In the genomic region with DNA sequence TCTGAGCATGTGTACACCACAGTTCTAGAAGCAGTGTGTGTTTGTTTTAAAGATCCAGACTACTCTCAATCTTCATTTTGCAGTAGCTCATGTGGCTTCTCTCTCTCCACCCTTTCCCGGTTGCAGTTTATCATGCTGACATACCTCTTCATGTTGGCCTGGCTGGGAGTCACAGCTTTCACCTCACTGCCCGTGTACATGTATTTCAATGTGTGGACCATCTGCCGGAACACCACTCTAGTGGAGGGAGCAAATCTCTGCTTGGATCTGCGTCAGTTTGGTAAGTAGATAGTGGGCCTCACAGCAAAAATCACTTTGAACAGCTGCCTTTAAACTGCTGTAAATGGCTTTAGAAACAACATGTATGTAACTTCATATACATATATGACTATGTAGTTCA, we compare ENCODE assay signal across 17 mouse cellular contexts.
A peak's percentile ranks its signal among the peaks of the same experiment; 100 is the strongest.
DNase-seq lines count a peak whose midpoint lies in the region; TF ChIP-seq lines count a peak whose summit lies in the region.
"Had no signal": no experiment of that assay in that cellular context is flagged by ENCODE, and none has a peak within 500 bp of the region (broad histone marks: within the 10 kb centered on the region; RNA-seq: fewer than 3 reads in every experiment).

No protein-coding gene starts in this region.

- TF ChIP-seq CTCF in layer of hippocampus, adult 2 months (conservative IDR thresholded peaks at IDR 0.05): no peak

- no peak overlapping the region for H3K4me3 ChIP-seq in layer of hippocampus, adult 2 months
- H3K4me3 ChIP-seq: forebrain, embryonic 10.5 days; forebrain, embryonic 13.5 days; heart, adult 2 months; heart, embryonic 10.5 days; heart, embryonic 13.5 days; hindbrain, embryonic 12.5 days; hindbrain, embryonic 15.5 days had no signal

- H3K27ac ChIP-seq in layer of hippocampus, adult 2 months: peak overlapping the region; percentile 80
- H3K27ac ChIP-seq: forebrain, embryonic 10.5 days; forebrain, embryonic 13.5 days; heart, adult 2 months; heart, embryonic 10.5 days; heart, embryonic 13.5 days; hindbrain, embryonic 12.5 days; hindbrain, embryonic 15.5 days had no signal

- DNase-seq in cerebellum, adult 9-11 months: peak; percentile 30
- DNase-seq in cerebellum, adult 11 months: no peak
- no peak for DNase-seq in layer of hippocampus, adult 2 months (ENCODE audit: low spot score in 2 of 2)
- no peak for DNase-seq in layer of hippocampus, postnatal 36 days
- DNase-seq in brain, adult 2 months (ENCODE audit: low read depth, low spot score): peak; percentile 61
- DNase-seq in heart, postnatal 10 days: no peak
- DNase-seq: adrenal gland, adult 2 months; adrenal gland, postnatal 14 days; gastrocnemius, postnatal 10 days; gastrocnemius, postnatal 36 days; heart, adult 2 months had no signal

- intact Hi-C loops in heart, postnatal 10 days (cut with DNase I): no loop called here

Comparison
In these comparisons a context has a peak if more than half of its experiments do, and no peak if none do; other contexts are left out.
1. DNase-seq: peak in cerebellum, adult 9-11 months (single experiment) and brain, adult 2 months (single experiment); none in cerebellum, adult 11 months (single experiment), layer of hippocampus, adult 2 months (0 of 2), layer of hippocampus, postnatal 36 days (0 of 2) and heart, postnatal 10 days (0 of 2).